Mouse (Mus musculus) embryo, embryonic 11 days (tissue): ENCODE measurements around the gene Nrip1.
A peak's percentile ranks its signal among the peaks of the same experiment; 100 is the strongest.

Source experiments
- DNase-seq: peaks from one replicate; pipeline ENCODE4 v3.0.0-alpha.2; 2015

Gene Nrip1

GRCm38 (mm10) chr16:76344761-76345368 lies 28.8 kb downstream of the Nrip1 start:
- no peak for DNase-seq

GRCm38 (mm10) chr16:76344030-76344429 lies 29.6 kb downstream of the Nrip1 start:
- DNase-seq = no peak

- no peak for DNase-seq
Measured at GRCm38 (mm10) chr16:76341636-76342035, 32.0 kb downstream of the Nrip1 start.

GRCm38 (mm10) chr16:76339256-76339655 lies 34.4 kb downstream of the Nrip1 start:
- no peak for DNase-seq

- no peak for DNase-seq
Measured at GRCm38 (mm10) chr16:76337351-76337750, 36.3 kb downstream of the Nrip1 start.

GRCm38 (mm10) chr16:76336932-76337331 lies 36.7 kb downstream of the Nrip1 start:
- no peak for DNase-seq

GRCm38 (mm10) chr16:76335913-76336312 lies 37.7 kb downstream of the Nrip1 start:
- no peak for DNase-seq

GRCm38 (mm10) chr16:76332127-76332526 lies 41.5 kb downstream of the Nrip1 start:
- peak; percentile 34 for DNase-seq

GRCm38 (mm10) chr16:76331231-76331630 lies 42.4 kb downstream of the Nrip1 start:
- DNase-seq = no peak

- DNase-seq = no peak
Measured at GRCm38 (mm10) chr16:76325315-76325710, 48.3 kb downstream of the Nrip1 start.

- no peak for DNase-seq
Measured at GRCm38 (mm10) chr16:76324411-76325314, 49.0 kb downstream of the Nrip1 start.

- DNase-seq = no peak
Measured at GRCm38 (mm10) chr16:76323594-76324307, 49.9 kb downstream of the Nrip1 start.

- no peak for DNase-seq
Measured at GRCm38 (mm10) chr16:76323141-76323540, 50.5 kb downstream of the Nrip1 start.

GRCm38 (mm10) chr16:76321527-76322165 lies 52.0 kb downstream of the Nrip1 start:
- peak; percentile 67 for DNase-seq

GRCm38 (mm10) chr16:76320118-76320473 lies 53.5 kb downstream of the Nrip1 start:
- DNase-seq = no peak

GRCm38 (mm10) chr16:76319364-76320117 lies 54.1 kb downstream of the Nrip1 start:
- DNase-seq = peak; percentile 80

GRCm38 (mm10) chr16:76318331-76318922 lies 55.2 kb downstream of the Nrip1 start:
- no peak for DNase-seq

GRCm38 (mm10) chr16:76316940-76317822 lies 56.4 kb downstream of the Nrip1 start:
- DNase-seq = no peak

- DNase-seq = no peak
Measured at GRCm38 (mm10) chr16:76315642-76316041, 58.0 kb downstream of the Nrip1 start.

- no peak for DNase-seq
Measured at GRCm38 (mm10) chr16:76314013-76314950, 59.3 kb downstream of the Nrip1 start.
